Mouse (Mus musculus) adrenal gland, adult 2 months (tissue): Measurements from ENCODE around the gene Dgcr8. TPM values are rescaled to one million over a fixed set of nuclear protein-coding genes. Genes with fewer than 3 reads are reported as not detected.
A peak's percentile ranks its signal among the peaks of the same experiment; 100 is the strongest.

Source experiments
- DNase-seq: peaks from one replicate; pipeline ENCODE4 v3.0.0; 2021
- polyA plus RNA-seq: library from polyadenylated mRNA; depleted of rRNA; stranded (reverse); fragments of >200 nt; gene quantifications from 2 replicates; pipeline ENCODE4 v1.2.3, GENCODE M21; 2012
- total RNA-seq, 2 experiments: library from RNA; stranded (reverse); gene quantifications; 2 replicates each; pipeline ENCODE4 v1.2.3; 2021

The Dgcr8 gene
- total and polyA plus RNA-seq, 3 experiments, result 20.6 to 27.3 (median 23.3) TPM

DNA sequence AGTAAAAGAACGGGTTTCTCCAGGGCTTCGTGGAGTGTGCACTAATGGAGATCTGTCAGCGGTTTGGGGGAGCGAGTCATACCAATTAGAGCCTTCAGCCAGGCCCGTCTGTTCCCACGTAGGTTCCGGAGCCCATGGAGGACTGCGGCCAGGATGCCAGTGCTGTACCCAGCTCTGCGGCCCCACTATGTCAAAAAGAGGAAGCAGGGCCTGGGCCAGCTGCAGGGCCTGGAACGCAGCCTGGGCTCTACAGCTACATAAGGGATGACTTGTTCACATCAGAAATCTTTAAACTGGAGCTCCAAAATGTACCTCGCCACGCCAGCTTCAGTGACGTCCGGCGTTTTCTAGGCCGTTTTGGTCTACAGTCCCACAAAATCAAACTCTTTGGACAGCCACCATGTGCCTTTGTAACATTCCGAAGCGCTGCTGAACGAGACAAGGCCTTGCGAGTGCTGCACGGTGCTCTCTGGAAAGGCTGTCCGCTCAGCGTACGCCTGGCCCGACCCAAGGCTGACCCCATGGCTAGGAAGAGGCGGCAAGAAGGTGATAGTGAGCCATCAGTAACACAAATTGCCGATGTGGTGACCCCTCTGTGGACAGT lies 39.6 kb downstream of the Dgcr8 start:
- peak; percentile 59 for DNase-seq

- peak; percentile 99 for DNase-seq
Observed at GRCm38 (mm10) chr16:18248433-18249363, 40.3 kb downstream of the Dgcr8 start, which contains the start of the genes Trmt2a and Ranbp1. Gene Trmt2a (plus strand): TSS chr16:18248679. Gene Ranbp1 (minus strand): TSS chr16:18248732.

GRCm38 (mm10) chr16:18247521-18248399 lies 41.3 kb downstream of the Dgcr8 start:
- DNase-seq, result no peak

DNA sequence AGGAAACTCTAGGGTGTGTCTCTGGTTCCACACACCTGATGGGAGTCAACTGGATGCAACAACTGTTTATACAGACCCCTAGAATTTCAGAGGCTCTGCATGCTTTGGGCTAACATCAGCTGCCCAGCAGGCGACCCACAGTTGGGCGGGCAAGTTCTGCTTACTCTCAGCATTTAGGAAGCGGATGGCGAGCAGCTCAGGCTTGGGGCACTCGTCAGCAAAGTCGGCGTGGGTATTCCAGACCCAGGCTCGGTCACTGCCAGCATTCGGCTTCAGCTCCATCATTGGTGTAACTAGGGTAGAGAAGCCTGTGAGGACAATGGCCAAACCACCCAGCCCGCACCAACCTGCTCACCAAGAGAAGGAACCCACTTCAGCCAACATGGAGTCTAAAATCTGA lies 47.5 kb downstream of the Dgcr8 start:
- no peak for DNase-seq

GRCm38 (mm10) chr16:18236676-18237501 lies 52.2 kb downstream of the Dgcr8 start:
- DNase-seq, result peak; percentile 43

GRCm38 (mm10) chr16:18235389-18236065 lies 53.5 kb downstream of the Dgcr8 start:
- DNase-seq, result peak; percentile 84

GRCm38 (mm10) chr16:18234671-18235388 lies 54.2 kb downstream of the Dgcr8 start, which contains the start of gene Zdhhc8:
Gene Zdhhc8 (minus strand): TSS chr16:18235136.
- DNase-seq, result peak; percentile 90

GRCm38 (mm10) chr16:18233919-18234670 lies 55.0 kb downstream of the Dgcr8 start:
- no peak for DNase-seq

- DNase-seq, result no peak
Observed at GRCm38 (mm10) chr16:18233451-18233850, 55.6 kb downstream of the Dgcr8 start.

GRCm38 (mm10) chr16:18231451-18231850 lies 57.6 kb downstream of the Dgcr8 start:
- DNase-seq, result no peak

GRCm38 (mm10) chr16:18231047-18231446 lies 58.0 kb downstream of the Dgcr8 start:
- DNase-seq, result no peak

- no peak for DNase-seq
Observed at GRCm38 (mm10) chr16:18230617-18231016, 58.4 kb downstream of the Dgcr8 start.

DNA sequence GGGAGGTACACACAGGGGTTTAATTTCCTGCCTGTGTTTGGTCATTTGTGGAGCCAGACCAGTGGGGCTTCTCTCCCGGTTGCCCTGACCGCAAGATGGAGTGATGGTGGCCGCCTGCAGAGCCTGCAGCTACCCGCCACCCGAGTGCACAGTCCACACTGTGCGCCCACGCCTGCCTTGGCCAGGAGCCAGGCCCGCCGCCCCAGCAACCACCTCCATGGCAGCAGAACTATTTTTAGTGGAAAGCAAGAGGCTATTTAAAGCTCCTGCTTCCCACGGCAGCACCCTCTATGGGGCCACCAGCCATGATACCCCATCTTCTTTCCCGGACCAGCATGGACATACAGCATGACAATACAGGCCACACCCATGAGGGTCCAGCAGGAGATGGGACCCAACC lies 59.4 kb downstream of the Dgcr8 start:
- peak; percentile 63 for DNase-seq

- no peak for DNase-seq
Observed at GRCm38 (mm10) chr16:18228856-18229255, 60.2 kb downstream of the Dgcr8 start.

GRCm38 (mm10) chr16:18227897-18228422 lies 61.1 kb downstream of the Dgcr8 start:
- no peak for DNase-seq

GRCm38 (mm10) chr16:18227187-18227586 lies 61.9 kb downstream of the Dgcr8 start:
- no peak for DNase-seq

- no peak for DNase-seq
Observed at GRCm38 (mm10) chr16:18222188-18222587, 66.9 kb downstream of the Dgcr8 start.

- no peak for DNase-seq
Observed at GRCm38 (mm10) chr16:18221543-18221898, 67.5 kb downstream of the Dgcr8 start.
